Mouse (Mus musculus): ENCODE measurements around the gene Cdr2l. TPM values are rescaled to one million over a fixed set of nuclear protein-coding genes. Genes with fewer than 3 reads are reported as not detected.

Gene Cdr2l
- total RNA-seq, 2 experiments from 2014 or later = 0.67 TPM; not detected in 1

GRCm38 (mm10) chr11:115435596-115436337, 54.1 kb downstream of the Cdr2l start:
- no peak; the same call in 1 of the 2 replicates for ATAC-seq (replicated peaks; ENCODE audit: poor library complexity, severe bottlenecking)

DNA sequence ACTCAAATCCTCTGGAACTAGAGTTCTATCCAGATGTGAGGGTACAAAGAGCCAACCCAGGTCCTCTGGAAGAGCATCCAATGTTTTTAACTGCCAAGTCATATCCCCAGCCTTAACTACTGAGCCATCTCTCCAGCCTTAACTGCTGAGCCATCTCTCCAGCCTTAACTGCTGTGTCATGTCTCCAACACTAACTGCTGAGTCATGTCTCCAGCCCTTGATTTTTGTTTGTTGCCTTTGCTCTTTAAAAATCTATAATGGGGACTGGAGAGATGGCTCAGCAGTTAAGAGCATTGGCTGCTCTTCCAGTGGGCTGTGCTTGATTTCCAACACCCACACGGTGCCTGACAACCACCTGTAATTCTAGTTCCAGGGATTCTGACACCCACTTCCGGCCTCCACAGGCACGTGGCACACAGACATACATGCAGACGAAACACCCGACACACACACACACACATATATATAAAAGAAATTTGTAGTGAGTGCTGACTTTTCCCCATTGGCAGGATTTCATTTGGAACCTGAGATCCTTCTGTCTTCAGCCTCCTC, 55.9 kb downstream of the Cdr2l start:
- no peak for ATAC-seq (replicated peaks; ENCODE audit: poor library complexity, severe bottlenecking)

DNA sequence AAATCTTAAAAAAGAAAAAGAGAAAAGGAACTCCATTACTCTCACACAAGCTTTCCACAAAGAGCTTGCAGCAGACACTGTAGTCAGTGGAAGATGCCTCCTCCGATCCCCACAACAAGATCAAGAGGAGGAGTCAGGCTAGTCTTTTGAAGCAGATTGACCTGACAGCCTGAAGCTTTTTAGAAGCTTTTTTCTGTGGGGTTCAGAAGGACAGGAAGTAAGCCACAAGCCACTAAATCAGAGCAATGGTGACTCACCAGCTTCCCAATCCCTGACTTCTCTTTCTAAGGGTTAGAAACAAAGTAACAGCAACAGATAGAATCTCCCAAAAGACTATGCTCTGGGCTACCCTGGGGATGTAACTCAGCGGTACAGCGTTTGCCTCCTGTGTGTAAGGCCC, 57.6 kb downstream of the Cdr2l start:
- no peak for ATAC-seq (replicated peaks; ENCODE audit: poor library complexity, severe bottlenecking)

DNA sequence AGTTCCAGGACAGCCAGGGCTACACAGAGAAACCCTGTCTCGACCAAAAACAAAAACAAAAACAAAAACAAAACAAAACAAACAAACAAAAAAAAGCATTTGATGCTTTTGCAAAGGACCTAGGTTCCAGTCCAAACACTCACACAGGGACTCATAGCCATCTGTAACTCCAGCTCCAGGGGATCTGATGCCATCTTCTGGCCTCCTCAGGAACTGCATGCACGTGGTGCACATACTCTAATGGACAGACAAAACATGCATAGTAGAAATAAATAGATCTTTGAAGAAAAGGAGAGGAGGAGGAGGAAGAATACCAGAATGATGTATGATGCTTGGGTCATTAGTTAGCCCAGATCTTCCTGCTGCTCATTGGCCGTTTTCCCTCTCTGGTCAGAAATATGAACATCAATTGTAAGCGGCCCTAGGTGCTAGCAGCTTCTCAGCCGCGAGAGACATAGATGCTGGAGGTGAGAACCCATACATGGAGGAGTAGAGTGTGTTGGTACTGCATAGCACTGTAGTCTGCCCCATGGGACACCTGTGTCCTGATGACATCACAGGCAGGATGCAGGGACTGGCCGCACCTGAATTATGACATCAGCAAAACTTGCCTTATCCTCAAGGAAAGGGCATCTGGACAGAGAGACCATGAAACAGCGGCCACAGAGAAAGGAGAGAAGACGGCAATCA, 58.3 kb downstream of the Cdr2l start, which contains the start of gene Trim80:
Gene Trim80, plus strand, starts transcription at position 640 of the 690 bp plus-strand sequence.
- no peak for ATAC-seq (replicated peaks; ENCODE audit: poor library complexity, severe bottlenecking)

GRCm38 (mm10) chr11:115441417-115441816, 59.7 kb downstream of the Cdr2l start:
- ATAC-seq (replicated peaks; ENCODE audit: poor library complexity, severe bottlenecking) = no peak

Other genes starting within 250 kb of the Cdr2l start
- gene Cd300lf, start 247.9 kb upstream of the Cdr2l start, total RNA-seq (2014; fragmentation: Nextera tagmentation) = not detected in 2 replicates
- gene Cd300lf, start 247.9 kb upstream of the Cdr2l start, total RNA-seq (2017) = 0.46 and 2.8 TPM in 2 replicates
- 37.4 and 55.9 TPM in 2 replicates for gene Slc9a3r1, start 218.6 kb upstream of the Cdr2l start, total RNA-seq (2014; fragmentation: Nextera tagmentation)
- gene Slc9a3r1, start 218.6 kb upstream of the Cdr2l start, total RNA-seq (2017) = 48.2 and 50.3 TPM in 2 replicates
- gene Tmem104, start 194.4 kb upstream of the Cdr2l start, total RNA-seq (2014; fragmentation: Nextera tagmentation) = 11.5 and 12.8 TPM in 2 replicates
- 2.4 and 3.6 TPM in 2 replicates for gene Tmem104, start 194.4 kb upstream of the Cdr2l start, total RNA-seq (2017)
- gene Nat9, start 194.1 kb upstream of the Cdr2l start, total RNA-seq (2014; fragmentation: Nextera tagmentation) = 27.1 and 27.5 TPM in 2 replicates
- gene Nat9, start 194.1 kb upstream of the Cdr2l start, total RNA-seq (2017) = 21.3 and 28.0 TPM in 2 replicates
- not detected in 2 replicates for gene Grin2c, start 114.7 kb upstream of the Cdr2l start, total RNA-seq (2014; fragmentation: Nextera tagmentation)
- not detected in 2 replicates for gene Grin2c, start 114.7 kb upstream of the Cdr2l start, total RNA-seq (2017)
- 23.9 and 26.4 TPM in 2 replicates for gene Fdxr, start 104.9 kb upstream of the Cdr2l start, total RNA-seq (2014; fragmentation: Nextera tagmentation)
- 9.7 and 14.2 TPM in 2 replicates for gene Fdxr, start 104.9 kb upstream of the Cdr2l start, total RNA-seq (2017)
- gene Fads6, start 84.3 kb upstream of the Cdr2l start, total RNA-seq (2014; fragmentation: Nextera tagmentation) = 1.2 and 1.3 TPM in 2 replicates
- 1.4 and 2.9 TPM in 2 replicates for gene Fads6, start 84.3 kb upstream of the Cdr2l start, total RNA-seq (2017)
- gene Otop2, start 74.8 kb upstream of the Cdr2l start, total RNA-seq (2014; fragmentation: Nextera tagmentation) = not detected in 2 replicates
- gene Otop2, start 74.8 kb upstream of the Cdr2l start, total RNA-seq (2017) = not detected in 2 replicates
- gene Ush1g, start 59.9 kb upstream of the Cdr2l start, total RNA-seq (2014; fragmentation: Nextera tagmentation) = not detected in 2 replicates
- not detected in 2 replicates for gene Ush1g, start 59.9 kb upstream of the Cdr2l start, total RNA-seq (2017)
- not detected in 2 replicates for gene Otop3, start 47.2 kb upstream of the Cdr2l start, total RNA-seq (2014; fragmentation: Nextera tagmentation)
- not detected in 2 replicates for gene Otop3, start 47.2 kb upstream of the Cdr2l start, total RNA-seq (2017)
- not detected in 2 replicates for gene Hid1, start 14.2 kb upstream of the Cdr2l start, total RNA-seq (2014; fragmentation: Nextera tagmentation)
- gene Hid1, start 14.2 kb upstream of the Cdr2l start, total RNA-seq (2017) = not detected in 2 replicates
- 73.3 and 77.9 TPM in 2 replicates for gene Mrpl58, start 21.8 kb downstream of the Cdr2l start, total RNA-seq (2014; fragmentation: Nextera tagmentation)
- gene Mrpl58, start 21.8 kb downstream of the Cdr2l start, total RNA-seq (2017) = 91.3 and 109 TPM in 2 replicates
- 783 and 971 TPM in 2 replicates for gene Atp5h, start 38.0 kb downstream of the Cdr2l start, total RNA-seq (2014; fragmentation: Nextera tagmentation)
- 804 and 885 TPM in 2 replicates for gene Atp5h, start 38.0 kb downstream of the Cdr2l start, total RNA-seq (2017)
- gene Kctd2, start 38.2 kb downstream of the Cdr2l start, total RNA-seq (2014; fragmentation: Nextera tagmentation) = 16.4 and 19.4 TPM in 2 replicates
- 9.5 and 9.6 TPM in 2 replicates for gene Kctd2, start 38.2 kb downstream of the Cdr2l start, total RNA-seq (2017)
- gene Trim80, start 58.6 kb downstream of the Cdr2l start, total RNA-seq (2014; fragmentation: Nextera tagmentation) = not detected in 2 replicates
- not detected in 2 replicates for gene Trim80, start 58.6 kb downstream of the Cdr2l start, total RNA-seq (2017)
- gene Slc16a5, start 80.6 kb downstream of the Cdr2l start, total RNA-seq (2014; fragmentation: Nextera tagmentation) = not detected in 2 replicates
- not detected in 2 replicates for gene Slc16a5, start 80.6 kb downstream of the Cdr2l start, total RNA-seq (2017)
- gene Armc7, start 93.8 kb downstream of the Cdr2l start, total RNA-seq (2014; fragmentation: Nextera tagmentation) = 5.1 and 5.2 TPM in 2 replicates
- gene Armc7, start 93.8 kb downstream of the Cdr2l start, total RNA-seq (2017) = 2.6 and 4.1 TPM in 2 replicates
- 75.8 and 96.5 TPM in 2 replicates for gene Nt5c, start 109.9 kb downstream of the Cdr2l start, total RNA-seq (2014; fragmentation: Nextera tagmentation)
- gene Nt5c, start 109.9 kb downstream of the Cdr2l start, total RNA-seq (2017) = 113 and 118 TPM in 2 replicates
- 100 and 137 TPM in 2 replicates for gene Jpt1, start 132.5 kb downstream of the Cdr2l start, total RNA-seq (2014; fragmentation: Nextera tagmentation)
- gene Jpt1, start 132.5 kb downstream of the Cdr2l start, total RNA-seq (2017) = 136 and 149 TPM in 2 replicates
- 482 and 644 TPM in 2 replicates for gene Sumo2, start 154.4 kb downstream of the Cdr2l start, total RNA-seq (2014; fragmentation: Nextera tagmentation)
- 590 and 678 TPM in 2 replicates for gene Sumo2, start 154.4 kb downstream of the Cdr2l start, total RNA-seq (2017)
- gene Nup85, start 182.5 kb downstream of the Cdr2l start, total RNA-seq (2014; fragmentation: Nextera tagmentation) = 172 and 175 TPM in 2 replicates
- gene Nup85, start 182.5 kb downstream of the Cdr2l start, total RNA-seq (2017) = 170 and 173 TPM in 2 replicates
- gene Mrps7, start 222.0 kb downstream of the Cdr2l start, total RNA-seq (2014; fragmentation: Nextera tagmentation) = 49.9 and 57.2 TPM in 2 replicates
- gene Mrps7, start 222.0 kb downstream of the Cdr2l start, total RNA-seq (2017) = 46.9 and 63.8 TPM in 2 replicates
- 34.1 and 43.3 TPM in 2 replicates for gene Gga3, start 222.1 kb downstream of the Cdr2l start, total RNA-seq (2014; fragmentation: Nextera tagmentation)
- 28.2 and 31.8 TPM in 2 replicates for gene Gga3, start 222.1 kb downstream of the Cdr2l start, total RNA-seq (2017)
- gene Mif4gd, start 231.1 kb downstream of the Cdr2l start, total RNA-seq (2014; fragmentation: Nextera tagmentation) = 18.9 and 32.1 TPM in 2 replicates
- 17.5 and 29.5 TPM in 2 replicates for gene Mif4gd, start 231.1 kb downstream of the Cdr2l start, total RNA-seq (2017)
- 21.9 and 26.1 TPM in 2 replicates for gene Slc25a19, start 246.4 kb downstream of the Cdr2l start, total RNA-seq (2014; fragmentation: Nextera tagmentation)
- 12.8 and 21.6 TPM in 2 replicates for gene Slc25a19, start 246.4 kb downstream of the Cdr2l start, total RNA-seq (2017)